Mouse (Mus musculus) limb, embryonic 11.5 days (tissue): ENCODE measurements around the gene Clk3. TPM values are rescaled to one million over a fixed set of nuclear protein-coding genes. Genes with fewer than 3 reads are reported as not detected.
A peak's percentile ranks its signal among the peaks of the same experiment; 100 is the strongest.

ENCODE experiments used
- ATAC-seq: fragments of 200-750 bp; cut with Nextera tagmentation; 2 replicates; pipeline ENCODE4 v1.8.0; 2017; ENCODE audit warnings: low read depth; ENCODE audit not compliant: insufficient number of reproducible peaks, low FRiP score, low TSS enrichment
- DNase-seq: peaks from one replicate; pipeline ENCODE4 v3.0.0-alpha.2; 2015; ENCODE audit warnings: low spot score
- H3K27ac ChIP-seq: fragments of 300-500 bp; sonication (generic); replicated peaks from 2 replicates; pipeline ENCODE4 v1.5.1; 2014; ENCODE audit warnings: low read depth, mild to moderate bottlenecking, low read length
- H3K27me3 ChIP-seq: fragments of 300-500 bp; sonication (generic); 2 replicates; pipeline ENCODE4 v1.6.1; 2014; ENCODE audit warnings: mild to moderate bottlenecking, low read length, mixed read lengths; ENCODE audit not compliant: control insufficient read depth, insufficient read depth
- H3K36me3 ChIP-seq: fragments of 300-500 bp; sonication (generic); 2 replicates; pipeline ENCODE4 v1.6.1; 2014; ENCODE audit warnings: mild to moderate bottlenecking, low read length, moderate library complexity, mixed read lengths; ENCODE audit not compliant: control insufficient read depth, insufficient read depth
- H3K4me1 ChIP-seq: fragments of 300-500 bp; sonication (generic); 2 replicates; pipeline ENCODE4 v1.6.1; 2014; ENCODE audit warnings: low read length, mixed read lengths; ENCODE audit not compliant: control insufficient read depth, insufficient read depth
- H3K4me2 ChIP-seq: fragments of 300-500 bp; sonication (generic); 2 replicates; pipeline ENCODE4 v1.6.1; 2014; ENCODE audit warnings: low read depth, mild to moderate bottlenecking, moderate library complexity; ENCODE audit not compliant: severe bottlenecking
- H3K4me3 ChIP-seq: fragments of 300-500 bp; sonication (generic); 2 replicates; pipeline ENCODE4 v1.5.1; 2014; ENCODE audit warnings: low read depth, low read length
- H3K9ac ChIP-seq: fragments of 300-500 bp; sonication (generic); 2 replicates; pipeline ENCODE4 v1.6.1; 2014; ENCODE audit warnings: mild to moderate bottlenecking, low read length
- H3K9me3 ChIP-seq: fragments of 300-500 bp; sonication (generic); 2 replicates; pipeline ENCODE4 v1.6.1; 2016; ENCODE audit warnings: low read length; ENCODE audit not compliant: control insufficient read depth
- WGBS: fragments of 180-500 bp; shearing (Covaris S2); extraction: QIAGEN DNeasy Blood & Tissue Kit; methylation state at CpG from one replicate; pipeline ENCODE4 v1.1.7; 2014; 5-methylcytosine and 5-hydroxymethylcytosine counted together
- polyA plus RNA-seq: library from polyadenylated mRNA; unstranded; fragments of >200 nt; fragmentation: Nextera tagmentation; extraction: Ambion mirVana; gene quantifications from 2 replicates; pipeline ENCODE4 v1.2.1, GENCODE M21; 2014

The Clk3 gene
- polyA plus RNA-seq, 1 experiment from 2014 or later: 72.2 TPM

DNA sequence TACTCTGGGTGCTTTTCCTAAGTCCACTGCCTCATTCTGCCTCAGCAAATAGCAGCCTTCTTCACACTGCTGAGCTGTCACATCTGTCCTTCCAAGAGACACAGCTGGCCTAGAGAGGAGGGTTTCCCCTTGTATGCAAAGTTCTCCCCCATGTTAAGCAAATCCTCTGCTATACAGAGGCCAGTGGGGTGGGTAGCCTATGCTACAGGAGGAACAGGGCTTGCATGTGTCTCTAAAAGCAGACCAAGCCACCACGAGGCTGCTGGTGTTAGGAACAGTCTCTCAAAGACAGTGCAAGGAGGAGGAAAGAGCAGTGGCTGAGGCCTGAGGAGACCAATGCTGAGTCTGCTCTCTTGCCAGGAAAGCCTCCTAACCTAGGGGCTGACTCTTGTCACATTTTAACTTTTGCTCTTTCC, 40.4 kb upstream of the Clk3 start:
- H3K9me3 ChIP-seq: no peaks in the 10 kb centered on the region
- H3K4me2 ChIP-seq: no peak overlapping the region
- DNase-seq: no peak
- H3K36me3 ChIP-seq: peaks cover 2% of the 10 kb centered on the region; the same call in 1 of the 2 replicates
- peaks cover 64% of the 10 kb centered on the region for H3K4me1 ChIP-seq
- no peak overlapping the region for H3K9ac ChIP-seq
- ATAC-seq: no peak
- 29% methylated on average over 1 of the region's 1 CpGs for WGBS
- H3K4me3 ChIP-seq: no peak overlapping the region
- H3K27ac ChIP-seq: no peak overlapping the region
- no peaks in the 10 kb centered on the region for H3K27me3 ChIP-seq

DNA sequence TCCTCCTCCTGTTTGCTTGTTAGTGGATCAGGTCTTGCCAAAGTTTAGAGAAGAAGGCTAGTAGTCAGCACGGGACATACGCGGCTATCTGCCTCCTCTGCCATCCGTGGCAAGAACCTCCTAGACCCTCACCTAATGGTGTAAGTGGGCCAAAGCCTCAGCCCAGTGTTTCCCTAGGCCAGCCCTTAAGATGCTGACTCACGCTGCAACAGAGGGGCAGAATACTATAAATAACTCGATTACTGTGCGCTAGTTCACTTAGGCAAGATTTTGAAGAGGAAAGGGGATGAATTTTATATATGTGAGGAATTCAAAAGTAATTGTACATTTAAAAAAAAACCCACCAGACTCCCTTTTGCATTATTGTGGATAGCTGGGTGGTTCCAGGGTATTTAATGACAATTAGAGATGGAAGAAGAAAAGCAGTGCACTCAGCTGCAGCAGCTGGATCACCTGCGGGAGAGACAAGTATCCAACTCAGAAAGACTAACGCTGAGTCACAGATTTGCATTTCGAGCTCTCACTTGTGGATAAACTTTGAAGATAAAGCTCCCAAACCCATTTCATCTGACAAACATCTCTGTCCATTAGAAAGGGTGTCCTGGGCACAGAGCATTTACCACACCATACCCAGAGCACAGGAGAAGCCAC, 39.6 kb upstream of the Clk3 start:
- no peak overlapping the region for H3K27ac ChIP-seq
- H3K4me2 ChIP-seq: no peak overlapping the region
- peaks cover 61% of the 10 kb centered on the region for H3K4me1 ChIP-seq
- 73% methylated on average over 10 of the region's 10 CpGs for WGBS
- H3K9ac ChIP-seq: no peak overlapping the region
- ATAC-seq (no peak), DNase-seq (no peak)
- peaks cover 2% of the 10 kb centered on the region; the same call in 1 of the 2 replicates for H3K36me3 ChIP-seq
- no peak overlapping the region for H3K4me3 ChIP-seq
- H3K9me3 ChIP-seq: no peaks in the 10 kb centered on the region
- H3K27me3 ChIP-seq: no peaks in the 10 kb centered on the region

DNA sequence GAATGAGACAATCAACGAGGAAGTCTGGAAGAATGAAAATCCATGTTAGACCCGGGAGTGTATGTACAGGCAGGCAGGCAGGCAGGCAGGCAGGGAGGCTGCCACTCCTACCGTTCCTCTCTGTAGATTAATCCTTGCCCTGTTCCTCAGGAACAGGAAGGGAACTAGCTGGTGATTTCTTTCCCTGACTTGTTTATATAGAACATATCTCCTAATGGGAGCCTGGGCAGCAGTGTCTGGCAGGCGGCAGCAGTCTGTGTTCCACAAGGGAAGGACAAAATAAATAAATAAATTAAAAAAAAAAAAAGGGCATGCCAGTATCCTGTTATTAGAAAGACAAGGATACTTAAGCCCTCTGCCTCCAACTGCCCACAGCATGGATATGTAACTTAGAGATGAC, 38.2 kb upstream of the Clk3 start:
- Histone ChIP-seq H3K9me3 (no peaks in the 10 kb centered on the region), H3K27ac (no peak overlapping the region), H3K9ac (no peak overlapping the region), H3K36me3 (no peaks in the 10 kb centered on the region; the same call in 1 of the 2 replicates), H3K4me1 (peaks cover 53% of the 10 kb centered on the region), H3K27me3 (no peaks in the 10 kb centered on the region), H3K4me3 (no peak overlapping the region), H3K4me2 (no peak overlapping the region)
- no peak for DNase-seq
- ATAC-seq: no peak
- WGBS: 5% methylated on average over 4 of the region's 4 CpGs

DNA sequence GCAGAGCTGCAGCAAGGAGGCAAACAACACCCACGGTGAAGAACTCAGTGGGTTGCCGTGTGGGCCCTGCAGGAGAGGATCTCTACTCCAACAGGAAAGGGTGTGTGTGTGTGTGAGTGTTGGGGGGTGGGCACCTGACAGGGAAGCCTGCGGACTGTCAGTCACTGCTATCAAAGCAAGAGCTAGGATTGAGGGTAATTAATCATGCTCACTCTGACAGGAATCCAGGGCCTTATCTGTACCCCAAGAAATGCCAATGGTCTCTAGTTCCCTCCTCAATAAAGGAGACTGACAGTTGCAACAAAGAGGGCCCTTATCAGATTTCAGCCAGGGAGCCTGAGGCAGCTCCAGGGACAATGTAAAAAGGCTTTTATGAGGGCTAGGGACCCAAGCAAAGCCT, 37.4 kb upstream of the Clk3 start:
- Histone ChIP-seq H3K9me3 (no peaks in the 10 kb centered on the region), H3K27ac (no peak overlapping the region), H3K4me2 (no peak overlapping the region), H3K4me1 (peaks cover 51% of the 10 kb centered on the region), H3K36me3 (no peaks in the 10 kb centered on the region; the same call in 1 of the 2 replicates), H3K27me3 (no peaks in the 10 kb centered on the region), H3K9ac (no peak overlapping the region), H3K4me3 (no peak overlapping the region)
- no peak for DNase-seq
- 21% methylated on average over 3 of the region's 3 CpGs for WGBS
- no peak for ATAC-seq

DNA sequence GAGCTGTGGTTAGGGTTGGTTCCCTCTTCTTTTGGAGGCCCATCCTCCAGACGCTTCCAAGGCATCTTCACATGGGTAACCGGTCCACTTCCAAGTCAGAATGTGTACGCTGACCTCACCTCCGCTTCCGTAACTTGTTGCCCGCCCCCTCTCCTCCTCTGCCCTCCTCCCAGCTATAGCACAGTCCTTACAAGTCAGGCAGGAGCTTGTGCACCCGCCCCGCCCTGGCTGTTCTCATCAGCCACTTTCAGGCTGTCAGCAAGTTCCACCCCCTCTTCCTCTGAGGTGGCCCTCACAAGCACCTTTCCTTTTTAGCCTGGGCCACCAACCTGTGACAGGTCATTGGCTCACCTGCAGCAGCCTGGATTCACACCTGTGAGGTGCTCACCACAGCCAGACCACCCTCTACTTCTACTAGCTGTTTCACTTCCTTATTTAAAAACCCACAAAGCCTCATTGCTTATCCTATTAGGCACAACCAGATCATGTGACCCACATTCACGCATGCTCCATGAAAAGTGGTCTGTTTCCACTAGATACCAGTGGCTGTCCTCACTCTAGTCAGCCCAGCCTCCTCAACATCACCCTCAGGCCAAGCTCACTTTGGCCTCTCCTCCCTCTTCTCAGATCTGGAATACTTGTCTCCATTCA, 34.8 kb upstream of the Clk3 start:
- H3K9me3 ChIP-seq: no peaks in the 10 kb centered on the region
- peaks cover 25% of the 10 kb centered on the region for H3K4me1 ChIP-seq
- H3K4me3 ChIP-seq: no peak overlapping the region
- H3K4me2 ChIP-seq: no peak overlapping the region
- 72% methylated on average over 9 of the region's 9 CpGs for WGBS
- H3K9ac ChIP-seq: no peak overlapping the region
- H3K27ac ChIP-seq: no peak overlapping the region
- no peaks in the 10 kb centered on the region; the same call in 1 of the 2 replicates for H3K36me3 ChIP-seq
- DNase-seq: no peak
- no peak for ATAC-seq
- H3K27me3 ChIP-seq: no peaks in the 10 kb centered on the region

DNA sequence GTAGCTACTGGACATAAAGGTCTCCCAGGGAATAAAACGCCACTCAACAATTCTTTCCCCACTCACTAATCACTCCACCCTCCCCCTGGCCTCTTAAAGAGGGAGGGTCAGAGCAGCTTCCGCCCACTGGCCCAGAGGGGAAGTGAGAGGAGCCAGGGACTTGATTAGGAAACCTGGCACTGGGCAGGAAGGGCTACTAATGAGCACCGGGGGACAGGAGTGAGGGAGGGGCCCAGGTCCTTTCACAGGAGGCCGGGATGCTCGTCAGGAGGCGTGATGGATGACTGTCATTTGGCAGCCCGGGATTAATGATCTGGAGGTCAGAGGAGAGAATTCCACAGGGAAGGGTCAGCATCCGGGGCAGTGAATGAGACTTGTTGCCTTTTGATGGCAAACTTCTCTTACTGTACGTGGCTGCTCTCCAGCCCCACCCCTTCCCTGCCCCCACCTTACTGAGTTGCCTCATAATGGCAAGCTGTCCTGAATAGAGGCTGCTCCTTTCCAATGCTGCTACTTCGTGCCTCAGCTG, 33.1 kb upstream of the Clk3 start:
- H3K4me3 ChIP-seq: no peak overlapping the region
- peaks cover 22% of the 10 kb centered on the region for H3K4me1 ChIP-seq
- ATAC-seq (peak; percentile 47; the same call in 1 of the 2 replicates), DNase-seq (peak; percentile 69)
- H3K27me3 ChIP-seq: no peaks in the 10 kb centered on the region
- WGBS: 3% methylated on average over 10 of the region's 10 CpGs
- H3K27ac ChIP-seq: no peak overlapping the region
- peaks cover 5% of the 10 kb centered on the region; the same call in 1 of the 2 replicates for H3K36me3 ChIP-seq
- no peaks in the 10 kb centered on the region for H3K9me3 ChIP-seq
- no peak overlapping the region; the same call in 1 of the 2 replicates for H3K4me2 ChIP-seq
- no peak overlapping the region for H3K9ac ChIP-seq

DNA sequence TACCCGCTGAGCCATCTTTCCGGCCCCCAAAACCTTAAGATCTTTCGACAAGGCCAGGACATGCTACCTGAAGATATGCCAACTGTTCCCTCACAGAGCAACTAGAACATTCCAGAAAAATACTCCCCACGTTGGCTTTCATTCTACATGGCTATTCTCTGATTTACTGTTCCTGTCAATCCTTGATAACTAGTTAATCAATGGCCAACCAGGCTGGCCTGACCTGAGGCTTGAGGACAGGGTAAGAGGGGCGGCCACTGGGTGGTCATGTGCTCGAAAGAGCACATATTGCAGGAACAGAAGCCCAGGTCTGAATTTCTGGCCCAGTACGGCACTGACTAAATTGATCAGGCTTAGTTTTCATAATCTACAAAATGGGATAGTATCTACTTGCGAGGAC, 31.8 kb upstream of the Clk3 start:
- DNase-seq (no peak), ATAC-seq (no peak)
- 93% methylated on average over 8 of the region's 8 CpGs for WGBS
- no peaks in the 10 kb centered on the region for H3K27me3 ChIP-seq
- H3K4me2 ChIP-seq: no peak overlapping the region
- H3K4me1 ChIP-seq: peaks cover 11% of the 10 kb centered on the region
- no peak overlapping the region for H3K4me3 ChIP-seq
- peaks cover 5% of the 10 kb centered on the region; the same call in 1 of the 2 replicates for H3K36me3 ChIP-seq
- no peaks in the 10 kb centered on the region for H3K9me3 ChIP-seq
- H3K27ac ChIP-seq: no peak overlapping the region
- no peak overlapping the region for H3K9ac ChIP-seq

DNA sequence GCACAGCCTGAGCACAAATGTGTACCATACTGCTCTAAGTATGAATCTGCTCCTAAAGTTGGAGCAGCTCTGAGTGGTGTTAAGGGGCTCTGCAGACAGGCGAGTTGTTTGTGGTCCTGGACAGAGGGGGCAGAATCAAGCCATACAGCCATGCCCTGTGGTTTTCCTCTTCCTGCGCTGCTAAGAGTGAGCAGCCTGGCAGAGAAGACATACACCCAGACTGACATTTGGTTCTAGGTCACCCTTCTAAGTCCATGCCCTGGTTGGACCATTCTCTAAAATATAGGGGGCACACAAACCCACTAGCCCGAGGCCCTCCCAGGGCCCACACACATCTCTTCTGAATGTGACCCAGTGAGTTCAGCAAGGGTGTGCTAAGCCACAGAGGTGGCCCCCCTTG, 24.1 kb upstream of the Clk3 start:
- Histone ChIP-seq H3K4me3 (no peak overlapping the region), H3K36me3 (peaks cover 5% of the 10 kb centered on the region; the same call in 1 of the 2 replicates), H3K4me1 (no peaks in the 10 kb centered on the region), H3K27me3 (no peaks in the 10 kb centered on the region), H3K4me2 (no peak overlapping the region), H3K9me3 (no peaks in the 10 kb centered on the region), H3K9ac (no peak overlapping the region), H3K27ac (no peak overlapping the region)
- DNase-seq (no peak), ATAC-seq (no peak)
- WGBS: 81% methylated on average over 3 of the region's 3 CpGs
